Mouse (Mus musculus): ENCODE measurements at regions not wholly inside any gene's neighbourhood (a gene's known extent, or its start where the extent isn't known, plus 50 kb on each side); places are given as distances from the start of the nearest gene placed in this dataset.

- Histone ChIP-seq H3K9ac (ENCODE audit: low read depth, low read length) (no peak overlapping the region), H3K9me3 (ENCODE audit: control insufficient read depth, low read length) (no peaks in the 10 kb centered on the region), H3K27ac (ENCODE audit: low read length) (no peak overlapping the region), H3K4me1 (ENCODE audit: control insufficient read depth, insufficient read depth, low read length) (no peaks in the 10 kb centered on the region), H3K36me3 (ENCODE audit: control insufficient read depth, insufficient read depth, low read length) (no peaks in the 10 kb centered on the region), H3K4me3 (ENCODE audit: low read length) (no peak overlapping the region), H3K27me3 (replicated peaks; ENCODE audit: control insufficient read depth, insufficient read depth, low read length) (no peaks in the 10 kb centered on the region), H3K4me2 (ENCODE audit: low read depth, low read length) (no peak overlapping the region)
- no peak for ATAC-seq
- WGBS: 75% methylated on average over 12 of the region's 12 CpGs
Measured at GRCm38 (mm10) chr13:59393231-59393938, 191.6 kb downstream of the Agtpbp1 start.

- Histone ChIP-seq H3K27me3 (replicated peaks; ENCODE audit: control insufficient read depth, insufficient read depth, low read length) (no peaks in the 10 kb centered on the region), H3K4me2 (ENCODE audit: low read depth, low read length) (no peak overlapping the region), H3K36me3 (ENCODE audit: control insufficient read depth, insufficient read depth, low read length) (no peaks in the 10 kb centered on the region), H3K4me3 (ENCODE audit: low read length) (no peak overlapping the region), H3K4me1 (ENCODE audit: control insufficient read depth, insufficient read depth, low read length) (no peaks in the 10 kb centered on the region), H3K27ac (ENCODE audit: low read length) (no peak overlapping the region), H3K9ac (ENCODE audit: low read depth, low read length) (no peak overlapping the region), H3K9me3 (ENCODE audit: control insufficient read depth, low read length) (no peaks in the 10 kb centered on the region)
- no peak for ATAC-seq
- WGBS: 73% methylated on average over 4 of the region's 4 CpGs
Measured at GRCm38 (mm10) chr13:59392828-59393227, 192.2 kb downstream of the Agtpbp1 start.

- WGBS: 61% methylated on average over 14 of the region's 14 CpGs
- H3K36me3 ChIP-seq (ENCODE audit: control insufficient read depth, insufficient read depth, low read length): no peaks in the 10 kb centered on the region
- no peaks in the 10 kb centered on the region for H3K9me3 ChIP-seq (ENCODE audit: control insufficient read depth, low read length)
- no peak overlapping the region for H3K9ac ChIP-seq (ENCODE audit: low read depth, low read length)
- ATAC-seq: no peak
- H3K4me2 ChIP-seq (ENCODE audit: low read depth, low read length): no peak overlapping the region
- no peaks in the 10 kb centered on the region for H3K27me3 ChIP-seq (replicated peaks; ENCODE audit: control insufficient read depth, insufficient read depth, low read length)
- no peak overlapping the region for H3K4me3 ChIP-seq (ENCODE audit: low read length)
- no peaks in the 10 kb centered on the region for H3K4me1 ChIP-seq (ENCODE audit: control insufficient read depth, insufficient read depth, low read length)
- no peak overlapping the region for H3K27ac ChIP-seq (ENCODE audit: low read length)
Measured at GRCm38 (mm10) chr13:59387627-59388325, 197.3 kb downstream of the Agtpbp1 start.

GRCm38 (mm10) chr13:59386935-59387540 is 198.0 kb downstream of the Agtpbp1 start:
- WGBS: 80% methylated on average over 7 of the region's 7 CpGs
- H3K36me3 ChIP-seq (ENCODE audit: control insufficient read depth, insufficient read depth, low read length): no peaks in the 10 kb centered on the region
- H3K4me2 ChIP-seq (ENCODE audit: low read depth, low read length): no peak overlapping the region
- H3K9me3 ChIP-seq (ENCODE audit: control insufficient read depth, low read length): no peaks in the 10 kb centered on the region
- no peak overlapping the region for H3K9ac ChIP-seq (ENCODE audit: low read depth, low read length)
- no peaks in the 10 kb centered on the region for H3K4me1 ChIP-seq (ENCODE audit: control insufficient read depth, insufficient read depth, low read length)
- no peak for ATAC-seq
- no peak overlapping the region for H3K27ac ChIP-seq (ENCODE audit: low read length)
- no peak overlapping the region for H3K4me3 ChIP-seq (ENCODE audit: low read length)
- H3K27me3 ChIP-seq (replicated peaks; ENCODE audit: control insufficient read depth, insufficient read depth, low read length): no peaks in the 10 kb centered on the region

GRCm38 (mm10) chr13:59385824-59386223 is 199.2 kb downstream of the Agtpbp1 start:
- Histone ChIP-seq H3K36me3 (ENCODE audit: control insufficient read depth, insufficient read depth, low read length) (no peaks in the 10 kb centered on the region), H3K27ac (ENCODE audit: low read length) (no peak overlapping the region), H3K4me3 (ENCODE audit: low read length) (no peak overlapping the region), H3K9me3 (ENCODE audit: control insufficient read depth, low read length) (no peaks in the 10 kb centered on the region), H3K27me3 (replicated peaks; ENCODE audit: control insufficient read depth, insufficient read depth, low read length) (no peaks in the 10 kb centered on the region), H3K4me2 (ENCODE audit: low read depth, low read length) (no peak overlapping the region), H3K4me1 (ENCODE audit: control insufficient read depth, insufficient read depth, low read length) (no peaks in the 10 kb centered on the region), H3K9ac (ENCODE audit: low read depth, low read length) (no peak overlapping the region)
- WGBS: 63% methylated on average over 6 of the region's 6 CpGs
- no peak for ATAC-seq

GRCm38 (mm10) chr13:59370141-59370816 is 214.7 kb downstream of the Agtpbp1 start:
- H3K27ac ChIP-seq (ENCODE audit: low read length): no peak overlapping the region
- H3K9ac ChIP-seq (ENCODE audit: low read depth, low read length): no peak overlapping the region
- H3K4me1 ChIP-seq (ENCODE audit: control insufficient read depth, insufficient read depth, low read length): no peaks in the 10 kb centered on the region
- H3K9me3 ChIP-seq (ENCODE audit: control insufficient read depth, low read length): no peaks in the 10 kb centered on the region
- no peaks in the 10 kb centered on the region for H3K27me3 ChIP-seq (replicated peaks; ENCODE audit: control insufficient read depth, insufficient read depth, low read length)
- no peak overlapping the region for H3K4me3 ChIP-seq (ENCODE audit: low read length)
- H3K4me2 ChIP-seq (ENCODE audit: low read depth, low read length): no peak overlapping the region
- WGBS: 86% methylated on average over 12 of the region's 12 CpGs
- ATAC-seq: no peak
- H3K36me3 ChIP-seq (ENCODE audit: control insufficient read depth, insufficient read depth, low read length): no peaks in the 10 kb centered on the region

GRCm38 (mm10) chr13:59368550-59369449 is 216.2 kb downstream of the Agtpbp1 start:
- WGBS: 64% methylated on average over 13 of the region's 13 CpGs
- no peaks in the 10 kb centered on the region for H3K9me3 ChIP-seq (ENCODE audit: control insufficient read depth, low read length)
- H3K27me3 ChIP-seq (replicated peaks; ENCODE audit: control insufficient read depth, insufficient read depth, low read length): no peaks in the 10 kb centered on the region
- H3K4me2 ChIP-seq (ENCODE audit: low read depth, low read length): no peak overlapping the region
- no peak overlapping the region for H3K9ac ChIP-seq (ENCODE audit: low read depth, low read length)
- no peak overlapping the region for H3K4me3 ChIP-seq (ENCODE audit: low read length)
- ATAC-seq: no peak
- no peaks in the 10 kb centered on the region for H3K36me3 ChIP-seq (ENCODE audit: control insufficient read depth, insufficient read depth, low read length)
- no peak overlapping the region for H3K27ac ChIP-seq (ENCODE audit: low read length)
- H3K4me1 ChIP-seq (ENCODE audit: control insufficient read depth, insufficient read depth, low read length): no peaks in the 10 kb centered on the region

- Histone ChIP-seq H3K27ac (ENCODE audit: low read length) (no peak overlapping the region), H3K27me3 (replicated peaks; ENCODE audit: control insufficient read depth, insufficient read depth, low read length) (no peaks in the 10 kb centered on the region), H3K9me3 (ENCODE audit: control insufficient read depth, low read length) (no peaks in the 10 kb centered on the region), H3K4me3 (ENCODE audit: low read length) (no peak overlapping the region), H3K9ac (ENCODE audit: low read depth, low read length) (no peak overlapping the region), H3K4me2 (ENCODE audit: low read depth, low read length) (no peak overlapping the region), H3K36me3 (ENCODE audit: control insufficient read depth, insufficient read depth, low read length) (no peaks in the 10 kb centered on the region), H3K4me1 (ENCODE audit: control insufficient read depth, insufficient read depth, low read length) (no peaks in the 10 kb centered on the region)
- ATAC-seq: no peak
- 42% methylated on average over 5 of the region's 5 CpGs for WGBS
Measured at GRCm38 (mm10) chr13:59365460-59365859, 219.6 kb downstream of the Agtpbp1 start.
